Mouse (Mus musculus) C2C12 (cell line): ENCODE data around the gene Kcnj4.

ENCODE experiments used
- CEBPB ChIP-seq: IDR thresholded peaks from one replicate; pipeline ENCODE4 v1.6.1; 2011; ENCODE audit warnings: low read depth, mild to moderate bottlenecking, control low read depth, moderate library complexity
- CTCF ChIP-seq: IDR thresholded peaks from one replicate; pipeline ENCODE4 v1.5.1; 2011; ENCODE audit not compliant: control insufficient read depth, insufficient read depth, insufficient read length
- MAX ChIP-seq: IDR thresholded peaks from one replicate; pipeline ENCODE4 v1.6.1; 2011; ENCODE audit warnings: mild to moderate bottlenecking, control low read depth
- MYOD1 ChIP-seq: IDR thresholded peaks from one replicate; pipeline ENCODE4 v1.6.1; 2011; ENCODE audit warnings: low read depth; ENCODE audit not compliant: control insufficient read depth, insufficient read length
- MYOG ChIP-seq: IDR thresholded peaks from one replicate; pipeline ENCODE4 v1.6.1; 2011; ENCODE audit not compliant: control insufficient read depth, insufficient read length; ENCODE audit errors: extremely low read depth
- USF1 ChIP-seq: IDR thresholded peaks from one replicate; pipeline ENCODE4 v1.6.1; 2011; ENCODE audit warnings: low read depth, mild to moderate bottlenecking, control low read depth, moderate library complexity

GRCm38 (mm10) chr15:79516171-79517096 is 11.4 kb upstream of the Kcnj4 start, which contains the start of gene Kdelr3:
- TF ChIP-seq MYOD1 (no peak), CTCF (no peak), MYOG (no peak), CEBPB (no peak), USF1 (no peak), MAX (peak; percentile 75)
